Mouse (Mus musculus) bone marrow, adult 2 months (tissue): Measurements from ENCODE around the gene Ern1. TPM values are rescaled to one million over a fixed set of nuclear protein-coding genes. Genes with fewer than 3 reads are reported as not detected.
"Not testable (repeated sequence)": the region's sequence is repeated elsewhere in the genome, so short reads cannot be mapped to it uniquely, and the experiment has no call there.

Experiments
- H3K27ac ChIP-seq: fragments of 200-500 bp; 2 replicates; pipeline ENCODE4 v1.5.1; 2012; ENCODE audit warnings: low read depth, mild to moderate bottlenecking, control low read depth, inconsistent platforms, low read length; ENCODE audit not compliant: control insufficient read depth, poor library complexity, insufficient read depth
- H3K4me1 ChIP-seq: fragments of 200-500 bp; 2 replicates; pipeline ENCODE4 v1.6.1; 2011; ENCODE audit warnings: low read length; ENCODE audit not compliant: control insufficient read depth, insufficient read depth
- H3K4me3 ChIP-seq: fragments of 200-500 bp; replicated peaks from 2 replicates; pipeline ENCODE3; 2011; ENCODE audit warnings: mild to moderate bottlenecking, low read depth, low read length, control low read depth; ENCODE audit not compliant: control insufficient read depth
- CTCF ChIP-seq: fragments of 200-500 bp; IDR thresholded peaks from 2 replicates; pipeline ENCODE4 v1.5.1; 2011; ENCODE audit warnings: low read length, control low read depth; ENCODE audit not compliant: control insufficient read depth, insufficient read depth
- POLR2A ChIP-seq: fragments of 200-500 bp; IDR thresholded peaks from 2 replicates; pipeline ENCODE4 v1.6.1; 2011; ENCODE audit warnings: low read depth, mild to moderate bottlenecking, control low read depth, low read length, borderline replicate concordance; ENCODE audit not compliant: control insufficient read depth
- WGBS: fragments of 180-500 bp; shearing (Covaris S2); methylation state at CpG from one replicate; pipeline ENCODE4 v1.1.7; 2018; 5-methylcytosine and 5-hydroxymethylcytosine counted together
- polyA plus RNA-seq: library from polyadenylated mRNA; stranded (reverse); fragments of >200 nt; gene quantifications from 2 replicates; pipeline ENCODE4 v1.2.4, GENCODE M21; 2011; ENCODE audit warnings: low replicate concordance; ENCODE audit not compliant: missing spikeins, insufficient read depth, insufficient read length

Ern1 gene
- polyA plus RNA-seq, 1 experiment, result 13.4 TPM

GRCm38 (mm10) chr11:106410507-106410906 lies 77.1 kb downstream of the Ern1 start:
- WGBS, result 89% methylated on average over 3 of the region's 3 CpGs

GRCm38 (mm10) chr11:106410011-106410410 lies 77.6 kb downstream of the Ern1 start:
- Histone ChIP-seq H3K4me3 (no peak overlapping the region), H3K4me1 (no peaks in the 10 kb centered on the region; the same call in 1 of the 2 replicates), H3K27ac (no peak overlapping the region)
- 92% methylated on average over 4 of the region's 4 CpGs for WGBS
- no peak for TF ChIP-seq POLR2A
- no peak for TF ChIP-seq CTCF

More at GRCm38 (mm10) chr11:106410507-106410906, 77.1 kb downstream of the Ern1 start:
- Histone ChIP-seq H3K27ac (no peak overlapping the region), H3K4me3 (no peak overlapping the region), H3K4me1 (no peaks in the 10 kb centered on the region; the same call in 1 of the 2 replicates)
- TF ChIP-seq POLR2A (no peak), CTCF (no peak)

- Histone ChIP-seq H3K4me3 (no peak overlapping the region), H3K27ac (no peak overlapping the region), H3K4me1 (no peaks in the 10 kb centered on the region)
- 92% methylated on average over 8 of the region's 8 CpGs for WGBS
- TF ChIP-seq CTCF (no peak), POLR2A (no peak)
Observed at GRCm38 (mm10) chr11:106398481-106398880, 89.2 kb downstream of the Ern1 start.

GRCm38 (mm10) chr11:106397656-106398055 lies 90.0 kb downstream of the Ern1 start:
- Histone ChIP-seq H3K4me3 (no peak overlapping the region), H3K4me1 (no peaks in the 10 kb centered on the region), H3K27ac (no peak overlapping the region)
- peak; percentile 46; the same call in 1 of the 2 replicates for TF ChIP-seq CTCF
- TF ChIP-seq POLR2A, result no peak
- WGBS, result 77% methylated on average over 3 of the region's 3 CpGs

- not testable (repeated sequence) for H3K27ac ChIP-seq, H3K4me3 ChIP-seq, H3K4me1 ChIP-seq
- WGBS, result 64% methylated on average over 2 of the region's 2 CpGs
Observed at GRCm38 (mm10) chr11:106394055-106394454, 93.6 kb downstream of the Ern1 start.

GRCm38 (mm10) chr11:106393331-106393616 lies 94.4 kb downstream of the Ern1 start:
- Histone ChIP-seq H3K4me1 (peaks cover 2% of the 10 kb centered on the region), H3K4me3 (no peak overlapping the region), H3K27ac (no peak overlapping the region)
- 76% methylated on average over 4 of the region's 4 CpGs for whole genome bisulfite sequencing
- no peak for TF ChIP-seq CTCF
- no peak for TF ChIP-seq POLR2A

- no peak for TF ChIP-seq CTCF
- TF ChIP-seq POLR2A, result no peak
- Histone ChIP-seq H3K27ac (no peak overlapping the region), H3K4me3 (no peak overlapping the region), H3K4me1 (peaks cover 2% of the 10 kb centered on the region)
- WGBS, result 72% methylated on average over 7 of the region's 7 CpGs
Observed at GRCm38 (mm10) chr11:106392597-106393330, 94.9 kb downstream of the Ern1 start.

- peaks cover 3% of the 10 kb centered on the region for H3K4me1 ChIP-seq
- H3K4me3 ChIP-seq, result no peak overlapping the region
- no peak overlapping the region for H3K27ac ChIP-seq
- no peak for TF ChIP-seq POLR2A
- peak; percentile 98 for TF ChIP-seq CTCF
- WGBS, result 29% methylated on average over 6 of the region's 6 CpGs
Observed at GRCm38 (mm10) chr11:106391546-106392188, 96.0 kb downstream of the Ern1 start.

GRCm38 (mm10) chr11:106390757-106391156 lies 96.9 kb downstream of the Ern1 start:
- H3K4me3 ChIP-seq, result no peak overlapping the region
- no peak overlapping the region for H3K27ac ChIP-seq
- WGBS, result 42% methylated on average over 3 of the region's 3 CpGs
- TF ChIP-seq POLR2A, result no peak
- no peak for TF ChIP-seq CTCF
- H3K4me1 ChIP-seq, result peaks cover 3% of the 10 kb centered on the region
